Mouse (Mus musculus) cerebellum, adult 18-20 months (tissue): ENCODE data around the gene Tmem63b.

Experiments used
- DNase-seq, 2 experiments: peaks; one replicate each; pipeline ENCODE4 v3.0.0; 2021

Gene Tmem63b

DNA sequence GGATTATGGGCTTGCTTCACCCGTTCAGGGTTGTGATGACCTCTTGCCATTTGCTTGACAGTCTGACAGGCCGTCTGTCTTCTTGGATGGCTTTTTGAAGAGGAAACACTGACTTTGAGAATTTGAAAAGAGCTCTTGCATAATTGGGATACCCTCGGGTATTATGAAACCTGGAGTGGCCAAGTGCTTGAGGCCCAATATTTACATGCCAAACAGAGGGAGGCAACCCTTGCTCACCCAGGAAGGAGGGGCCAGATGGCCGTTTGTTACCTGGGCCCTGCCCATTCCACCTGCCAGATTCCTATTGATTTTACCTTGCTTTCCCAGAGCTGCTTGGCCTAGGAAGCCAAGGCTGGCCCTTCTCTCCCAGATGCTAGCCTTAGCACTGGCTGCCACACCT lies 15.5 kb upstream of the Tmem63b start:
- DNase-seq = no peak

DNA sequence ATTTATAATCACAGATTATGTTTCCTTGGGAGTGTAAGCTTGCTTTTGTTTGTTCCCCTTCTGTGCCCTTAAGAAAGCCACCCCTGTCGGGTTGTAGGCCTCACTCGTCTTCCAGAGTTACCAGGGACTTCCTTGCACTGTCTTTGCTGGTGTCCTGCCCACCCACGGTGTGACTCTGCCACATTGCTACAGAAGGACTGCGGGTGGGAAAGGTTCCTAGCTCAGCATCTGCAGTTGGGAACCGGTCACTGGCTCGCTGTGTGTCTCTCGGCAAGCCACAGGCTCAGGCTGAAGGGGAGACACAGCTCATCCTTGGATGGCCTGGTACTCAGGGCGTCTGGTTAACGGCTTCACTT lies 14.5 kb upstream of the Tmem63b start:
- no peak for DNase-seq

DNA sequence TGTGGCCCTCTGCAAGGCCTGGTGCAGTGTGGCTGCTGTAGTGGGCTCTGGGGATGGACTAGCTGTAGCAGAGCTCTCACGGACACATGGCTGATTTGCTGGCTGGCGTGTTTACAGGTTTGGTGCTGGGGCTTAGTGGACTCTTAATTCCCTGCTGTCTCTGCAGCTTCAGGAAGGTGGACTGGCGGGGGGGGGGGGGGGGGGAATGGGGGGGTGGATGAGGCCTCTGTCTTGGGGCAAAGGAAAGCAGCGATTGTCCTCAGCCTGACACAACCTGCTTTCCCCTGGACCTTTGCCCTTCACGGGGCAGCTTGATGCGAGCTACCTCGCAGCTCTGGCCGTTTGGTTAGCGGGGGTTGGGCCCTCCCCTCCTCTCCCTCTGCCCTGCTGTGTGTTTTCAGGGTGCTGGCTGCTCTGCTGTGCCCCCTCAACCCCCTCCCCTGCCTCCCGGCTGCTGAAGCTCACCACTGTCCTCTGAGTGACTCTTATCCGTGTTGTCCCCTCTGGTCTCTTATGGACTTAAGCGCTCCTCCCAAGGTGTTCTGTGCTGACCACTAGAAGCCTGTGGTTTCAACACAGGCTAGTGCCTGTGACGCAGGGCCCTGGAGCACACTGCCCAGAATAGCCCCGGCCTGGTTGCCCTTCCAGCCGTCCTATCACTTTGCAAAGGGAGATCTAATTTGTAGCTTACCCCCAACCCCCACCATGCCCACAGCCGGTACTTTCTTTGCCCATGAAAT lies 14.0 kb upstream of the Tmem63b start:
- no peak for DNase-seq

DNA sequence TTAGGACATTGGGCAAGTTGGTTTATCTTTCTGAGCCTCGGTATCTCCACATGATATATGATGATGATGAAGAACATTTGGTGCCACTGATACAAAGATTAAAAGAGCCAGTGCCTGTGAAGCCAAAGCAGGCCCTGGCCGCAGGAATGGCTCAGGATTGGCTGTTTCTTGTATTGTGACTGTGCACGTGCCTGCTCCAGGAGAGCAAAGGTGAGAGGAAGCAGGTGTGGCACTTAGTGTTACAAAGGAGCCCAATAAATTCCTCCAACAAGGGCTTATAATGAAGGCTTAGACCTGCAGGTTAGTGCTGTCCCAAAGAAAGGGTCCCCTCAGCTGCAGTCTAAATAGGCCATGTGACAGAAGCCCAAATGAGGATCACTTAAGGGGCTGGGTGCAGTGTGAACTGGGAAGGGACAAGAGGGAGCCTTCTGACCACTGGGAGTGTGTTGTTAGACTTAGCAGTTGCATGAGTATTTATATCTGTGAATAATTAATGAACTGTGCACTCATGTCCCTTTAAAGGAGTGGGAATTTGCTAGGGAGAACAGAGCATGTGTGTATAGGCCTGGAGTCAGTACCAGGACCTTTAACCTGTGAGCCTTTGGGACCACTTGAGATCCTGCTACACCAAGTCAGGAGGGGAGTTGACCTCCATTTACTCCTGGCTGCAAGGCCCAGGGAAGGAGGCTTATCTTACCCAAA lies 12.5 kb upstream of the Tmem63b start:
- DNase-seq = no peak

DNA sequence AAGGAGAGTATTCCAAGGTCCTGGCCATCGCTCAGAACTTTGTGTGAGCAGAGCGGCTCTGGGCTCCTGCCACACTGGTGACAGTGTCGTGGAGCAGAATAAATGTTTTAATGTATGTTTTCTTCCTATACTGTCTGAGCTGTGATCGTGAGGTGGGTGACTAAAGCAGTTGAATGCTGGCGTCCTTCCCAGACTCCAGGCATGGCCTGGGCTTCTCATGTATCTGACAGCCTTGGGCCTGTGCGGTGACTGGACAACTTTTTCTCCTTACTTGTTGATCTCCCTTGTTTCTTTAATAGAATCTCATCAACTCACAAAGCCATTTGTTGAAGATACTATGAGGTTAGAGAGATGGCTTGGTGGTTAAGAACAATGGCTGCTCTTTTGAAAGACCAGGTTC lies 11.7 kb upstream of the Tmem63b start:
- no peak for DNase-seq

DNA sequence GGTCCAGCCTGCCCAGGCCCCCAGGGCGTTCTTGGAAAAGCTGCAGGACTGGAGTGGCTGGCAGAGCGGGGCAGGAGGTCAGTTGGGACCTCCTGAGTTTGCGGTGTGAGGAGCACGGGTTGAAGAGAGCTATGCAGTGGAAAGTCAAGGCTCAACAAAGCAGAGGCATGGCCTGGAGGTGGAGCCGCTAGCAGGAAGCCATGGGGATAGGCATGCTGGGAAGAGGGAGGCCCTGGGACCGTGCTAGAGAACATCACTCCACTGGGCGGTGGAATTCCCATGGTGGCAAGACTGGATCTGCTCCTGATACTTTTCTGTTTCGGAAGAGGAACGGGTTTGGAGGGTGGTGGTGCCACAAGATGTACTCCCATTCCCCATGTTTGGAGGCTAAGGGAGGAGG lies 10.3 kb upstream of the Tmem63b start:
- DNase-seq = no peak

DNA sequence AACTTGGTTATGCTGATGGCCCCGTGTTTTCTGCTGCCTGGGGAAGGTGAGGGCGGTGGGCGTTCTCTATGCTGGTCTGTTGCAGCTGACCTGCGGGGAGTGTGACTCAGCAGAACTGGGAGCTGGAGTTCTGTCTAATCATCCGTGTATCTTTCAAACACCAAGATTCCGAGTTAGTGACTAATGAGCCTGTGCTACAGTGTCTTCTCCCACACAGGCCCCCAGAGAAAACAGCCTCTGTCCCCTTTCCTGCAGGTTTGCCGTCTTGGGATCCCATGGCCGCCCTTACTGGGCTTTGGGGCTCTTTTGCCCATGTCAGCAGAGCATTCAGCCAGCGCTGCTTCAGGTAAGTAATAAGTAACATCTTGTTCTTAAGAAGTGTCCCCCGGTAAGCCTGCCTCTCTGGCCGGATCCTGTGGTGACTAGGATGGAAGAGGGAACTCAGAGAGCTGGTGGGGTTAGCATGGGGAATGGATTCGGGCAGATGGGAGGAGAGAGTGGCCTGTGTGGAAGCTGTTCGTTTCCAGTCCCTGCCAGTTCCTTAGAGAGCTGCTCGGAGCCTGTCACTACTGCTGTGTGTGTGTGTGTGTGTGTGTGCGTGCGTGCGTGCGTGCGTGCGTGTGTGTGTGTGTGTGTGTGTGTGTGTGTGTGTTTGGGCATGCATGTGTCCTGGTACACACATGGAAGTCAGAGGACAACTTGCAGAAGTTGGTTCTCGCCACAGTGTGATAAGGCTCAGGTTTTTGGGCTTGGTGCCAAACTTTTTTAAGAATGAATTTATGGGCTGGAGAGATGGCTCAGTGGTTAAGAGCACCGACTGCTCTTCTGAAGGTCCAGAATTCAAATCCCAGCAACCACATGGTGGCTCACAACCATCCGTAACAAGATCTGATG lies 8.8 kb upstream of the Tmem63b start:
- DNase-seq = no peak

DNA sequence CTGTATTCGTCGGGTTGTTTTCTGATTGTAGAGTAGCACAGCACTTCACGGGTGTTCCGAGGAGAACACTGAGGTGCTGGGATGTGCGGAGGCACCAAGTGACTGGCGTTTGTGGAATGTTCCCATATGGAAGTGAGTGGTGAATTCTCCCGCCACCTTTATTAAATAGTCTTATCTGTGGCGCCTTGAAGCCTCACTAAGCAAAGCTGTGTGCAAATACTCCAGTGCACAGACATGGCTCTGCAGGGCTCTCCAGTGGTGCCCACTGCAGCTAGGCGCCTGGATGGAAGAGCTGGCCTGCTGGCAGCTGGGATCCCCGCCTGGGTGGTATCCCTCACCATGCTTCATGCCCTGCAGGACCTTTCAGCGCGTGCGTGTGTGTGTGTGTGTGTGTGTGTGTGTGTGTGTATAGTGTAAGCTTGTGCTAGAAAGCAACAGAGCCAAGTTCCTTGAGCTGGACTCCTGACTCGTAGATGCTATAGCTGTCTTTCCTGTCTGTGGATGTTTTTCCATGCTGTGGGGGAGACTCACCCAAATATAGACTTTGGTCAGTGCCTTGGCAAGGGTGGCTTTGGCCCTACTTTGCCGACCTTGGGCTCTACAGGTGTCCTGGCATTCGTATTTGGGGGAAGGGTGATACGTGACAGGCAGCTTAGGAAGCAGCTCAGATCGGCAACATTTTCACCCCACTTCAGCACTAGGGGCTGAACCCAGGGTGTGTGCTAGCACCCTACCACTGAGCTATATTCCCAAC lies 7.3 kb upstream of the Tmem63b start:
- no peak for DNase-seq

DNA sequence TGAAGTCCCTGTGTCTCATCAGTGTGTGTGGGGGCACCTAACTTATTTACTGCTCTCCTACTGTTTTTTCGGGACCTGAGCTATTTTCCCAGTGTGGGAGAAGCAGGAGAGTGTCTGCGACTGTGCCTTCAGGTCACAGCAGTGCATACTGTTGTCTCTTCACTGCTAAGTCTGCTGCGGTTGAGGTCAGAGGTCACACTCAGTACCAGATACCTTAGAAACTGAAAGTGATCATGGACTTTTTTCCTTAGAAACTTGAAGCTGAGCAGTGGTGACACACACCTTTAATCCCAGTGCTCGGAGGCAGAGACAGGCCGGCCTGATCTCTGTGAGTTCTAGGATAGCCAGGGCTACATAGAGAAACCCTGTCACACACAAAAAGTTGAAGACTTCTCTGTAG lies 5.5 kb upstream of the Tmem63b start:
- DNase-seq = no peak

DNA sequence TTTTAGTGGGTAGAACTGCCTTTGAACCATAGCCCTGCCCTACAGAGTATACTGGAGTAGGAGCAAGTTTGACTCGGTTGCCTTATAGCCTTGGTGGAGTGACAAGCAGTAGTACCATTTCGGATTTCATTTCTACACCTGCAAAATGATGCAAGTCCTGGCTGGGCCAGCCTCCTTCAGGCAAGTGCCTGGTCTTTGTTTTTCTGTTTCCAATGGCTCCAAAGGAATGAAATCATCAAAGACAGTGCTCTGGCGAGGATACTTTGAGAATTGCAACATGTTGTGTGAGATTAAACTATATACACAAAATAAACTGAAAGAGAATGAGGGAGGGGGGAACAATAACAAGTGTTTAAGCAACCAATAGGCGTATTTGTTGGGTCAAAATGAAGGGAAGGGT lies 3.3 kb upstream of the Tmem63b start:
- no peak for DNase-seq

DNA sequence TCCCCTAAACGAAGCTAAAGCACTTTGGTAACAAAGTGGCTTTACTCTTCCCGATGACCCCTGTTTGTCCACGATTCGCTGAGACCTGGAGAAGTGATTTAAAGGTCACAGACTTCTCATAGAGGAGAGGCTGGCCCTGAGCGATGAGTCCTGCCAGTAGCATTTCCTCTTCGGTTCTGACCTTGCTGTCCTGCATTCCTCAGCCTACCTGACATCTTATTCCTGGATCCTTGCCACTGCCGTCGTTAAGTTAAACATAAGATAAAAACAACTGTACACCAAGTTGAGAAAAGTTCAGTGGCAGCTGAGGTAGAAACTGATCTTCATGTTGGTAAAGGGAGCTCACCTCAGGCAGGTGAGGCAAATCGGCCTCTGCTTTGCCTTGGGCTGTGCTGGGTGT lies 2.4 kb upstream of the Tmem63b start:
- DNase-seq = no peak

DNA sequence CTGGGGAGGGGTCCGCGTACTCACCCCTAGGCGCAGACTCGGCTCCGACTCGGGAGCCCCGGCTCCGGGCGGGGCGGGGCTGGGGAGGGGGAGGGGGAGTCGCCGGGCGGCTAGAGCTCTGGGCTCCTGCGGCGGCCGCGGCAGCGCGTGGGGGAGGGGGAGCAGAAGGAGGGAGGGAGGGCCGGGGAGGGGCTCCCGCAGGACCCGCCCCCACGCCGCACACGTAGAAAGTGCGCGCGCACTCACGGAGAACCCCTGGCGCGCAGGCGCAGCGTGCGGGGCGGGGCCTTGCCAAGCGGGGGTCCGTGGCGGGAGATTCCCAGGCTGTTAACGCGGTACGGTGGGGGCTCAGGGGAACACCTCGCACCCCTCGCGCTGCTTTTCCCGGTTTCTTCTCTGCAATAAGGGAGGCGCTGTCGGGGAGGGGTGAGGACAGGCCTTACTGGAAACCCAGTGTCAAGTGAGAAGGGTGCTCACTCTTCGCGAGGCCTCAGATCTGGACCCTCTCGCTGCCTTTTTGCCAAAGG lies 549 bp downstream of the Tmem63b start, which contains the start of gene Mrpl14:
Gene Mrpl14, plus strand, starts transcription at position 230 of the 527 bp plus-strand sequence.
- DNase-seq = peak; percentile 86 to 98

DNA sequence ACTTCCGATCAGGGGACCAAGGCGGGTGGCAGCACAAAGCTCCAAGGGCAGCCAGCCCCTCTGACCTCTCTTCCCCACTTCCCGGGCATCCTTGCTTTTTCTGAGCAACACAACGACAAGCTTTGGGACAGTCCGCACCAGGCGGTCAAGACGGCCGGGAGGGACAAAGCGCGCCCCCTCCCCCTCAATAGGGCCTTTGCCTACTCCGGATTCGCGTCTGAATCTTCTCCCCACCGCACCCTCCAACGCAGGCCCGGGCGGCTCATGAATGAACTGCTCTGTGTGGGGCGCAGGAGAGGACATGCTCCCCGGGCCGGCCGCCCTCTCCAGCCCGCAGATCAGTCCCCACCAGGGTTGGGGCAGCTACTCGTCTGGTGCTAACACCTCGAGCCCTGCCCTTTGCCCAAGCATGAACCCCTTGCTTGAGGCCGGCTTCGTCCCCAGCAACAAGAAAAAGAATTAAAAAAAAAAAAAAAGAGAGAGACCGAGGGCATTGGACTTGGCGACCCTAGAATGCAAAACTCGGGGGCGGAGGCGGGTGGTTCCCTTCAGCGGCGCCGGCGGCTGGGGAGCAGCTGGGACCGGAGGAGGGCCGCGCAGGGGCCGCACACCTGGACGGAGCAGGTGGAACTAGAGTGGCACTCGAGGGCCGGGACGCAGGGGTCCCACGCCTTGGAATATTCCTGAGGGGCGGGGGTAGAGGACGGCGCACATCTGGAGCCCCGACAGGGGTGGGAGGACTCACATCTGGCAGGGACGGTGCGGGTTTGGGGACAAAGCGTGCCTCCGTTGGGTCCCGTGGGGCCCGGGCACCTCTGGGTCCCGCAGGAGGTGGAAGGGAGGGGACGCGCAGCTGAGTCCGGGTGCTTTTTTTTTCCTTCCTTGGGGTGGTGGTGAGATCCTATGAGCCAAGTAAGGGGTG lies 1.3 kb downstream of the Tmem63b start:
- peak; percentile 60 to 65 for DNase-seq

DNA sequence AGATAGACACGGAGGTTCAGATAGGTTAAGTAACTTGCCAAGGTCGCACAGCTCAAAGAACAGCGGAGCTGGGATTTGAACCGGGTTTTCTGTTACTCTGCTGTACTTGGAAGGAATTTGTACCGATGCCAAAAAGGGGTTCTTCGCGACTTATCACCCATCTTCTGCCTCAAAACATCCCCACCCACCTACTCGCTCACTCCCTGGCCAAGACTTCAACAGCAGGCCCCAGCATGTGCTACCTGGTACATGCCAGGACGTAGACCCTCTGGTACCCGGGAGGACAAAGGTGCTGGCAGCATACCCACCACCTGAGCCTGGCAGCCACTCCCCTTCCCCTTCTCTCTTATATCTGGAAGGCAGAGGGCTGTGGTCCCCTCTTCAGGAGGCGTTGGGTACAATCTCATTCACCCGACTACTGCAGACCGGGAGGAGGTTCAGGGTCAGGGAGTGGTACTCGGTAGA lies 2.0 kb downstream of the Tmem63b start:
- no peak for DNase-seq

DNA sequence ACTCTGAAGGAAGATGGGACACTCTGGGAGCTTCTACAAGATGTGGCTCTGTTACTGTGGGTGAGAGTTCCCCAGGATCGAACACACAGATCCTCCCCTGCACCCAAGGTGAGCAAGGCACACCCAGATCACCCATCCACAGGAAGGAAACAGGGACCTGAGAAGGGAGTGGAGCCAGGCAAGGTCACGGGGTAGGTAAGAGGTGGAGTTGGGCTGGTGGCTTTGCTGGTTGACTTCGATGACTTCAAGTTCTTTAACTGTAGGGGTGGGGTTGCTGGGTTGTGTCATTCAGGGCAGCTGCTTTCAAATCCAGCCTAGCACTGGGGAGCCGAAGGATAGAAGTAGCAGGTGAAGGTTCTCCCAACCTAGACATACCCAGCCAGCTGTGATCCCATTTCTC lies 3.9 kb downstream of the Tmem63b start:
- DNase-seq = no peak

DNA sequence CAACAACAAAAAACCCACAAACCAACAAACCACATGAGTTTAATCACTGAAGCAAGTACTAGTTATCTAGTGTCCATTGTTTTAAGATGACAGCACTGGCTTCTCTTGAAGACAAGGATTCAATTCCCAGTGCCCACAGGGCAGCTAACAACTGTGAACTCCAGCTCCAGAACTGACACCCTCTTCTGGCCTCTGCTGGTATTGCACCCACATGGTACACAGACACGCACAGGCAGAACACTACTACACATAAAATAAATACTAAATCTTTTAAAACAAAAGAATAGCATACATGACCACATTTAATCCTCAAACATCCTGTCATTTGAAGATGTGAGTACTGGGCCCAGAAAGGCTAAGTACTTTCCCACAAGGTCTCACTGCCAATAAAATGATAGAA lies 5.1 kb downstream of the Tmem63b start:
- DNase-seq = no peak

DNA sequence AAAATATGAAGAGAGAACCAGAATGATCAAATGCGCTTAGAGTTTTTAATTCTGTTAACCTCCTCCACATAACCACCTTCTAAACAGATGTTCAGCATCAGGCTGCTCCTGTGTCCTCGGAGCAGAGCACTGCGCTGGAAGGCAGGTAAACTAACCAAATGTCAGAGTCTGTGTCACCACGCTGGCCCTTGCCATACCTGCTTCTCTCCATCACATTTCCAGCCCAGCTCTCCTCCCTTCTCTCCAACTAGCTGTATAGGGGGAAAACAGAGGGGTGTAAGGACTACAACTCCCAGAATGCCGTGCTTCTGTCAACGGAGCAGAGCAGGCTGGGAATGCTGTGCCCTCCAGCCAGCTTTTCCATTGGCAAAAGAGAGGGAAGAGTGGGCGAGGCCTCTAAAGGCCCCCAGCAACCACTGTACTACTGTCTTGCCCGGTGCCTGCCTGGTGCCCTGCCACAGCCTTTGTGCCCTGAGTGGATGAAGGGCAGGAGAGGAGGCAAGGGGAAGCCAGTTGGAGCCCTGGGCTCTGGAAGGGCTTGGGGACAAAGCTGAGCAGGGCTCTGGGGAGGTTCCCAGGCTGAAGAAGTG lies 6.2 kb downstream of the Tmem63b start:
- peak; percentile 59 to 78 for DNase-seq

DNA sequence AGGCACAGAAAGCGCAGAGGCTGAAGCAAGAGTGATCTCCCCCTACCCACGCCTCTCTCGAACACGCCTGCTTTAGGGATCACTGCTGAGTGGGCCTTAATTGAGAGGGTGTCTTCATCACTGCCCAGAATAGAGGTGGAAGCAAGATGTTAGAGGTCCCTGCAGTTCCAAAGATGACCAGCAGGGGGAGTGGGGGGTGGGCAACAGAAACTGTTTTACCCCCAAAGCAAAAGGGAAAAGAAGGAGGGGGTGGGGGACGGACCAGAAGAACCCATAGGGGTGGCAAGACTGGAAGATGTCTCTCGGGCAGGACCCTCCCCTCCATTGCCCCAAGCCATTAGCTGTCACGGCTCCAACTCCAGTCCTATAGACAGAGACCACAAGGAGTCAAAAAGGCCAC lies 8.6 kb downstream of the Tmem63b start:
- peak; percentile 62 to 70 for DNase-seq

DNA sequence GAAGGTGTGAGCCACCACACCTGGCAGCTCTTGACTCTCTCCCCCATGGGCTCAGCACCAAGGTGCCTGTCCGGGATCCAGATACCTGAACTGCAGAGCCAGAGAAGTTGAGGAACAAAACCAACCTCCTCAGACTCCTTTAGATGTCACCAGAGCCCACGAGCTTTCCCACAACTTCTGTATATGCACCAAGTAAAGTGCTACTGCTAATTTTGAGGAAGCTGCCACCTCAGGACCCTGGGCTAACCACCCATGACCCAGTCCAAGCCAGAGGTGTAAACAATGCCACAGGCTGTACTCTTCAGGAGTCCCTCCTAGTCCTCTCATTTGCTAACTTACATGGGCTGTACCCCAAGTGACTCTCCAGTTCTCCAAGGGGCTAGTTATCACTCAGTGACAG lies 14.1 kb downstream of the Tmem63b start:
- no peak for DNase-seq

DNA sequence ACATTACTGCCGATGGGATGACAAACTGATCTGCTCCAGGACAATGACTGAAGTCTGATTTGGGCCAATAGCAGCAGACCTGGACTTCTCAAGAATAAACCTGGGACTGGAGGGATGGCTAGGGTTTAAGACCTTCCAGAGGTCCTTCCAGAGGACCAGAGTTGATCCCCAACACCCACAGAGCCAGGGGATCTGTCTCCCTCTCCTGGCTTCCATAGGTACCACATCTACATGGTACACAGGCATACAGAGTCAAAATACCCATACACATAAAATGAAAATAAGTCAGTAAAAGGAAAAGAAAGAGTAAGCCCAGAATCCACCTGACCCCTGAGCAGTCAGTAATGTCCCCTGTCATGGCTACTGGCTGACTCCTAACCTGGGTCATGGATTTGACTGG lies 14.9 kb downstream of the Tmem63b start:
- DNase-seq = no peak

DNA sequence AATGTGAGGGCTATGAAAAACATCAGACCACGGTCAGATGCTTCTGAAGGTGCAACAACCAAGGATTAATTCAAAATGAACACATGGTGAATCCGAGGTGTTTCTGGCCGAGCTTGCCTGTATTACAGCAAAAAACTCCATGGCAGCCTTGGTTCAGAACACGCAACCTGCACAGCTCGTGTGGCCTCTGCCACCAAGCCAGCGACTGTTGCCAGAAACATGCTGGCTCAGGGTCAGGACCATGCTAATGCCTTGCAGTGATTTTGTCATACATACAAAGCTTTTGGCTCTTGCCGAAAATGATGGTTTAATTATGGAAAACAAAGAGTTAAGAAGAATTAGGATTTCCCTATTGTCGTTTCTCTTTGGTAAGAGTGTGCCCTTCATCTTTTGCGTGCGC lies 18.7 kb downstream of the Tmem63b start:
- DNase-seq = no peak
